Mouse (Mus musculus): ENCODE results near the gene Mtx3. TPM values are rescaled to one million over a fixed set of nuclear protein-coding genes. Genes with fewer than 3 reads are reported as not detected.
"Not testable (repeated sequence)": the region's sequence is repeated elsewhere in the genome, so short reads cannot be mapped to it uniquely, and the experiment has no call there.

The Mtx3 gene
- 10 to 100 TPM; 30.7 to 34.8 TPM for total RNA-seq (2021)
- long read RNA-seq, experiment 1, partial matches to known transcripts, result 0 of 1 reads
- long read RNA-seq, experiment 1, other reads (novel, unspliced or antisense), result 1 of 1 reads
- long read RNA-seq, experiment 2, partial matches to known transcripts, result 5 of 6 reads
- long read RNA-seq, experiment 2, other reads (novel, unspliced or antisense), result 1 of 6 reads

DNA sequence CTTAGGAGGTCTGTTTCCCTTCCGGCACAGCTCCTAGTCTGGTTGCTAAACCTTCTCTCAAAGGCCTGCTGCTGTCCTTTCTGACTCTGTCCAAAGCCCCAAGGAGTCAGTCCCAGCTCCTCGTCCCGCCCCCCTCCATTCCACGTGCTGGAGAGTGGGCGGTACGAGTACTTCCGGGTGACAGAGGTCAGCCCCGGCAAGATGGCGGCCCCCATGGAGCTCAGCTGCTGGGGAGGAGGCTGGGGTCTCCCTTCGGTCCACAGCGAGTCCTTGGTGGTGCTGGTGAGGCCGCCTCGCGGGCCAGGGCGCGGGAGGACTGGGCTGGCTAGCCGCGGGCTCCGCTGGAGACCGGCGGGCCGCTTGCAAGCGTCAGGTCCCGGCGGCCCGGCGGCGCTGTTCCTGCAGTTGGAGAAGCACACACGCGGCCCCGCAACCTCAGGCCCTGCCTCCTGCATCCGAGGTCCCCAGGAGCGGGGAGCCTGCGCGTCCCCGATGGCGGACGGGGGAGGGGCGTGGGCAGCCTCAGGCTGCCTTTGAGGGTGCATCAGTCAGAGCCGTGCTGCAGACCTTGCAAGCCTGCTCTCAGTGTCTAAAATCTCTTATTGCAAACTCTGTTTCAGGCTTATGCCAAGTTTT, at the start of gene Mtx3:
TSS of gene Mtx3 (plus strand) at position 175 of the 636 bp plus-strand sequence.
- DNase-seq (ENCODE audit: low spot score in 2 of 2), result peak; percentile 73 to 75

DNA sequence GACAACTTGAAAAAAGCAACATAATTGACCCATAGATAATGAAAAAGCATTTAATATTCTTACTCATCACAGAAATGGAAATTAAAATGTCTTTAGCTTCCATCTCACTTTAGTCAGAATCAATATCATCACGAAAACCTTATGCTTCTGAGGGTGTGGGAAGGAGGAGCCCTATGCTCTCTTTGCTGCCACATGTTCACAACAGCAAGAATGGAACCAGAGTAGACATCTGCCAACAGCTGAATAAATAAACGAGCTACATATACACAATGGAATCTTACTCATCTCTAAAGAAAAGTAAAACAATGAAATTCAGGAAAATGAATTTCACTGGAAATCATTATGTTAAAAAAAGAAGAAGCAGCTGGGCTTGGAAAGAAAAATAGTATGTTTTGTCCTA, 45.7 kb upstream of the Mtx3 start:
- no peak for DNase-seq (ENCODE audit: low spot score in 2 of 2)

- no peak for DNase-seq (ENCODE audit: low spot score in 2 of 2)
Observed at GRCm38 (mm10) chr13:92799306-92799925, 45.1 kb upstream of the Mtx3 start.

GRCm38 (mm10) chr13:92806785-92807184, 37.8 kb upstream of the Mtx3 start:
- no peak for DNase-seq (ENCODE audit: low spot score in 2 of 2)

DNA sequence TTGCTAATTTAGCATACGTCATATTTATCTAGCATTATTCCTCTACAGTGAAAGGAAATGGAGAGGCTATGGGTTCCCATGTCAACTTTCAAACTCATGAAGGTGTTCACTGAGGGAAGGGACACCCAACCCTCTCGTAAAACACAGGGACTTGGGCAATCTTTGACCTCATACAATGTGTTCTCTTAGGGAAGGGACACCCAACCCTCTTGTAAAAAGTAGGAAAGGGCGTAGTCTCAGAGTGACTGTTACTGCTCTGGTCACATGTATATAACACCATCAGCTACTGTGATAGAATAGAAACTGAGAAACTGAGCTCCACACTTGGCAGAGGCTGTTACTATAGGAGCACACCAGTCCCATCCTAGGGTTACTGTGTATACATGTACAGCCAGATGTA, 36.7 kb upstream of the Mtx3 start:
- DNase-seq (ENCODE audit: low spot score in 2 of 2), result no peak

DNA sequence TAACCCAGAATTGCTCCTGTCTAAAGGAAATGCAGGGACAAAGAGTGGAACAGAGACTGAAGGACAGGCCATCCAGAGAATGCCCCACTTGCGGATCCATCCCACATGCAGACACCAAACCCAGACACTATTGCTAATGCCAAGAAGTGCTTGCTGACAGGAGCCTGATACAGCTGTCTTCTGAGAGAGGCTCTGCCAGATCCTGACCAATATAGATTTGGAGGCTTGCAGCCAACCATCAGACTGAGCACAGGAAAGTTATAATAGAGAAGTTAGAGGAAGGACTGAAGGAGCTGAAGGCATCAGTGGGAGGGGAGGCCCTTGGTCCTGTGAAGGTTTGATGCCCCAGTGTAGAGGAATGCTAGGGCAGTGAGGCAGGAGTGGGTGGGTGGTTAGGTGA, 34.0 kb upstream of the Mtx3 start:
- not testable (repeated sequence) for DNase-seq (ENCODE audit: low spot score in 2 of 2)

GRCm38 (mm10) chr13:92816329-92816728, 28.2 kb upstream of the Mtx3 start:
- no peak for DNase-seq (ENCODE audit: low spot score in 2 of 2)

DNA sequence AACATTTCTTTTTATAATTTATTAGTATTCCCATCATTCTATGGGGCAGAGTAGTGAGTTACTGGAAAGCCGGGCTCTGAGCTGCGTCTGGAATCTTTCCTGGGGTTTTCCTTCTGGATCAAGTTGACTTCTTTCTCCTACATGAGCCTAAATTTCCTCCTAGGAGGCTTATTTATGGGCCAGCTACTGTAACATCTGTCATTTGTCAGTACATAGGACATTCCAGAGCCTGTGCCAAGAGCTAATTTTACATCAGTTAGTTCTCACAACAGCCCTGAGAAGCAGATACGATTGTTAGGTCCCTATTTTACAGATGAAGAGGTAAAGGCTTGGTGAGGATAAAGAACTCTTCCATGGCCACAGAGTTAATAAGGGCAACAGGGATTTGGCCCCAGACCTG, 27.2 kb upstream of the Mtx3 start:
- DNase-seq (ENCODE audit: low spot score in 2 of 2), result no peak

GRCm38 (mm10) chr13:92828820-92829219, 15.7 kb upstream of the Mtx3 start:
- DNase-seq (ENCODE audit: low spot score in 2 of 2), result no peak

GRCm38 (mm10) chr13:92833162-92833561, 11.4 kb upstream of the Mtx3 start:
- no peak for DNase-seq (ENCODE audit: low spot score in 2 of 2)

DNA sequence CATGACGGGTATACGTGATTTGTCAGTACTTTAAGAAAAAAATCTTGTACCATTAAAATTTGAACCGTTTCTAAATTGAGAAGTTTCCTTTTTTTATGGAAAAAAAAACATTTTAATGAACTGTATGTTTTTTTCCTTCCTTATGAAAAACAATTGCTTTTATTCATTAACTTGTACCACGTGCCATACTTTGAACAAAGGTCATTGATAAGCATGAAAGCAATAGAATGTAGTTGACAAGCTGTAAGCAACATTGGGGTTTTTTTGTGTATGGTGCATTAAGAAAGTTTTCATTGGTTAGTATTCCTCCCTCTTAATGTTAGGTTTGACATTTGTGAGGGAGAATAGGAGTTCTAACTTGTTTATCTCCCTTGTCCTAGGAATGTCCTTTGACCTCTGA, 1.9 kb downstream of the Mtx3 start:
- no peak for DNase-seq (ENCODE audit: low spot score in 2 of 2)

GRCm38 (mm10) chr13:92847336-92847735, 2.8 kb downstream of the Mtx3 start:
- no peak for DNase-seq (ENCODE audit: low spot score in 2 of 2)

GRCm38 (mm10) chr13:92848002-92848401, 3.4 kb downstream of the Mtx3 start:
- no peak for DNase-seq (ENCODE audit: low spot score in 2 of 2)

DNA sequence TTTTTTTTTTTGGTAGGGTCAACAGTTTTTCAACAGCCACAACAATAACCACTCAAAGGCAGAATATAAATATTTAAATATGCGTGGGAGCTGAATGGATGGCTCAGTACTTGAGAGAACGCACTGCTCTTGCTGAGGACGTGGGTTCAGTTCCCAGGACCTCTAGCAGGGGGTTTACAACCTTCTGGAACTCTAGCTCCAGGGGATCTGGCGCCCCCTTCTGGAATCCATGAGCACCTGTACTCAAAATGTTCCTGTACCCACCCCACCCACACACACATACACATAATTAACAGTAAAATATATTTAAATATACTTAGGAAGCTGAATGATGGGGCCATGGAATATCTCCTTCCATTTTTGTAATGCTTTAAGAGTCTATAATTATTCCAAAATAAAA, 11.3 kb downstream of the Mtx3 start:
- no peak for DNase-seq (ENCODE audit: low spot score in 2 of 2)

DNA sequence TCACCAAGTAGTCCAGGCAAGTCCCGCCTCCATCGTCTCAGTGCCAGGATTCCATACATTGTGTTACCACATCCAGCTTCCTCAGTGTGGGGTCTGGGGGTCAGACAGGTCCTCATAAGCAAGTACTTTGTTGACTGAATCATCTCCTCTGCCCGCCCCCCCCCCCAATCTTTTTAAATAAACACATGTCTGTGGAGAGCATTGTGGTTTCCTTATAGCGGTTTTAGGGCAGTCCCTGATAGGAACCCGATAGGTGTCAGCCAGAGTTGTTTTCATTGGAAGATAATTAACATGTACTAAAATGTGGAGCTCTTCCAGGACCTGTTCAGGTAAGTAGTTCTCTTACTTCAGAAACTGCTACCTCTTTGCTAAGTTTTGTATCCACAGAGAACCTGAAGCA, 14.2 kb downstream of the Mtx3 start:
- no peak for DNase-seq (ENCODE audit: low spot score in 2 of 2)

DNA sequence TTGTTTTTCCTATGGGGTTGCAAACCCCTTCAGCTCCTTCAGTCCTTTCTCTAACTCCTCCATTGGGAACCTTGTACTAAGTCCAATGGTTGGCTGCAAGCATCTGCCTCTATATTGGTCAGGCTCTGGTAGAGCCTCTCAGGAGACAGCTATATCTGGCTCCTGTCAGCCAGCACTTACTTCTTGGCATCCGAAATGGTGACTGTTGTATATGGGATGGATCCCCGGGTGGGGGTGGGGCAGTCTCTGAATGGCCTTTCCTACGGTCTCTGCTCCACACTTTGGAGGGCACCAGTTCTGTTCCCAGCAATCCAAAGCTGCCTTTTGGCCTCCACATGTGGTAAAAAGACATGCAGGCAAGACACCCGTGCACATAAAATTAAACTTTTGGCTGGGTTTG, 15.4 kb downstream of the Mtx3 start:
- no peak for DNase-seq (ENCODE audit: low spot score in 2 of 2)

- no peak for DNase-seq (ENCODE audit: low spot score in 2 of 2)
Observed at GRCm38 (mm10) chr13:92865358-92865757, 20.8 kb downstream of the Mtx3 start.

- DNase-seq (ENCODE audit: low spot score in 2 of 2), result no peak
Observed at GRCm38 (mm10) chr13:92866680-92867079, 22.1 kb downstream of the Mtx3 start.

DNA sequence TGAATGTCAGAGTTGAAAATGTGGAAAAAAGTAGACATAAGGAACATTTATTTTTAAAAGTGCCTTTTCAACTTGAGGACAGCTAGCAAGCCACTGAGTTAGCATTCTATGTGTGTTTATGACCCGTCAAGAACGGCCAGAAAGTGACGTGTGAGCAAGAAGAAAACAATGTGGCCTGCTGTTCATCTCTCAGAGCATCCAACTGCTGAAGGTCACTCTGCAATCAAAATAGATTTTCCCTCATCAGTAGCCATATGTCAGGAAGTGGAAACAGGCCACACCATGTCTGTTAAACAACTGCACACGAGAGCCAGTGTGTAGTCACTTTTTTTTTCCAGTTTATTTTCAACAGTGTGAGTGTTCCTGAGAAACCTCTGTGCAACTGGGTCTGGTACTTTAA, 35.0 kb downstream of the Mtx3 start:
- DNase-seq (ENCODE audit: low spot score in 2 of 2), result no peak

GRCm38 (mm10) chr13:92879933-92880332, 35.4 kb downstream of the Mtx3 start:
- no peak for DNase-seq (ENCODE audit: low spot score in 2 of 2)

DNA sequence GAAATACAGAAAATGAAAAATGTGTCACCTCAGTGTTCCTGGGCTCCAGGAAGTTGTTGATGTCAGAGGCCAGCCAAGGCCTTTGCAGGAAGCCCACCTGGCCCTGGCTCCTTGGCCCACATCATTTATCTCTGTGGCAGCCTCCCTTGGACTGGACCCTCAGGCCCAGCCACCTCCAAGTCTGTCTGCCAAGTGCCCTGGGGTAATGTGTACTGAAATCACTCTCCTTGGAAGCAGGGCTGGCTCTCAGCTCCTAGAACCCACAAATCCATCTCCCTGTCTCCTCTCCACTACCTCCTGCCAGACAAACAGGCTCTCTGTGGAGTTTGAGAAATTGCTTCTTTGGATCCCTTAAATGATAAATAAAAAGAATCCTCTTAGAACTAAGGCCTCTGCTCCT, 36.0 kb downstream of the Mtx3 start:
- DNase-seq (ENCODE audit: low spot score in 2 of 2), result no peak

DNA sequence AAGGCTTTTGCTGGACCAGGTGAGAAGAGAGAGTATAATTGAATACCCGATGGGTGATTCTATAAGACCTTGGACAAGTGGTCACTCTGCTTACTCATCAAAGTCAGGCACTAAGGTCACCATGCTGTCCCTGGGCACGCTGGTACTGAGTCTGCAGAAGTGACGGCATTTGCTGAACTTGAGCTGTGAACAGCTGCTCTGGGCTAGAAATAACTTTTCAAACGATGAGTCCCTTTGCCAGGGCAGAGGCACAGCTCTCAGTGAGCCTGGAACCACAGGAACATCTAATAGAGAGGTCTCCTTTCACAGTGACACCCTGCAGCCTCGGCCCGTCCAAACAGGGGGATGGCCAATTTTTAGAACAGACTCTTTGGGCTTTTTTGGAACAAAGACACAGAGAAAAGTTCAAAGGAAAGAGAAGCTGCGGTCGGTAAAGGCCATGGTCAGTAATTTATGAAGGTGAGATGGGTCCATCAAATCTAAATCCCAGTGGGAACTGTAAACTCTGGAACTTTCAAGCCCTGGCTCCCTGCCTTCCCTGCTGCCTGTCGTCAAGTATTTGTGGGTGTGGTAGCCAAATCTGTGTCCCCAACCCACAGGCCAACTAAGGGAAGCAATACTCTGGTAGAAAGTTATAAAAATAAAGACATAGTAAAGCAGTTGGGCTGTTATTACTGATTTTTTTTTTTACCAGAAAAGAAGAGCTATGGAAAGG, 37.9 kb downstream of the Mtx3 start:
- DNase-seq (ENCODE audit: low spot score in 2 of 2), result no peak

All from adrenal gland, postnatal 4 days (tissue).